Mouse (Mus musculus) lung, postnatal 36 days (tissue): ENCODE data around the gene Nup155.
"Not testable (repeated sequence)": the region's sequence is repeated elsewhere in the genome, so short reads cannot be mapped to it uniquely, and the experiment has no call there.

Source experiments
- DNase-seq: peaks from one replicate; pipeline ENCODE4 v3.0.0; 2022; ENCODE audit warnings: mixed read lengths

The Nup155 gene

DNA sequence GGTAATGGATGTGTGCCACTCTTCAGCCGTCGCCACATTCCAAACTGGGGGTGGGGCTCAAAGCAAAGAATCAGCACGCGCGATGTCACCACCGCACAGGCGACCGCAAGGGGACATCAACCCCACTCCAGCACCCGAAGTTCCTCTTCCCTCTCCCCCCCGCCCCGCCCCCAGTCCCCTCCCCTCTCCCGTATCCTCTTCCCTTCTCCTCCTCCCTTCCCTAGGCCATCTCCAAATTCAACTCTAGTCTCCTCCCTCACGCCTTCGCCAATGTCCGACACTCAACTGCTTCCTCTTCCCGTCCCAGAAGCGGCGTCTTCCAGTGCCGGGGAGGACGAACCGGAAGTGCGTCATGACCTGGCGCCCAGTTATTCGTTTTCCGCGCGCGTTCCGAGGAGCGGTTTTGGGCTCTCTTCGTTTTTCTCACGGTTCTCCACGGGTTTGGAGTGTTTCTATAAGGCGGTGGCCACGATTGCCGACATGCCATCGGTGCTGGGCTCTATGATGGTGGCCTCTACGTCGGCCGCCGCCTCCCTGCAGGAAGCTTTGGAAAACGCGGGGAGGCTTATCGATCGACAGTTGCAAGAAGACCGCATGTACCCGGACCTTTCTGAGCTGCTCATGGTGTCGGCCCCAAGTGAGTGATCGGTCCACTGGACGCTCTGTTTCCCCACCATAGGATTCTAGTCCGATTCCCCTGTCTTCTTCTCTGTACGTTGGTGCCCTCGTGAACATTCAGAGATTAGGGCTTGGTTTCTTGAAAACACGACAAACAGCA, at the start of gene Nup155:
TSS of gene Nup155 (plus strand) at position 308 of the 778 bp plus-strand sequence.
- DNase-seq: peak; percentile 95

- no peak for DNase-seq
Observed at GRCm38 (mm10) chr15:8065221-8065620, 43.9 kb upstream of the Nup155 start.

DNA sequence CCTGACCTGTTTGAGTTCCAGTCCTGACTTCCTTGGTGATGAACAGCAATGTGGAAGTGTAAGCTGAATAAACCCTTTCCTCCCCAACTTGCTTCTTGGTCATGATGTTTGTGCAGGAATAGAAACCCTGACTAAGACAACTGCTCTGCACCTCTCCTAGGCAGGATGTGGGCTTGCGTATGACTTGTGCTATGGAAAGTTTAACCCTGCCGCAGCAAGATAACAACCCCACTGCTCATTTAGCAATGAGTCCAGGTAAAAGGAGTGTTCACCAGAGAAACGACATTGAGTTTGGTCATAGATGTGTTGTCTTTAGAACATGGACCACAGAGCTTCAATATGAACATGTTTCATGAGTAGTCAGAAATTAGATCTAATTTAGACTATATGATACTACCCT, 35.9 kb upstream of the Nup155 start:
- not testable (repeated sequence) for DNase-seq

- no peak for DNase-seq
Observed at GRCm38 (mm10) chr15:8082139-8082538, 26.9 kb upstream of the Nup155 start.

GRCm38 (mm10) chr15:8087293-8087692, 21.8 kb upstream of the Nup155 start:
- no peak for DNase-seq

GRCm38 (mm10) chr15:8088715-8089114, 20.4 kb upstream of the Nup155 start:
- peak; percentile 8 for DNase-seq

DNA sequence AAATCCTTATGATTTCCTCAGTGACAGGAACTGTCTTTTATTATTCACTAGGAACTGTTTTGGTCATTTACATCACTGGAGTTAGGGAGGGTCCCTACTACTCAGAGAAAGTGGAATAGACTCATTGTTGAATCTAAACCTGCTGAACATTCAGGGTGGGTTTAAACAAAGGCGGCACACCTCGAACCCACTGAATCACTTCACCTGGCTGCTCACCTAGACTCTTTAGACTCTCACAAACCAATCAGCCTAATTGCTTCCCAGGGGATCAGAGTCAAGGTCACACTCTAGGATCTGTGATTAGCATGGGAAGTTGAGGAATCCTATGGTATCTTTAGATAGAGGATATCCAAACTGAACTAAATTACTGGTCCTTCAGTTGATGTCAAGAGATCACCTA, 18.4 kb upstream of the Nup155 start:
- DNase-seq: no peak

- DNase-seq: not testable (repeated sequence)
Observed at GRCm38 (mm10) chr15:8092668-8093067, 16.4 kb upstream of the Nup155 start.

GRCm38 (mm10) chr15:8097853-8098252, 11.2 kb upstream of the Nup155 start:
- peak; percentile 79 for DNase-seq

GRCm38 (mm10) chr15:8098774-8099749, 10.0 kb upstream of the Nup155 start, which contains the start of gene Wdr70:
TSS of gene Wdr70 (minus strand) at chr15:8099209.
- DNase-seq: peak; percentile 97

DNA sequence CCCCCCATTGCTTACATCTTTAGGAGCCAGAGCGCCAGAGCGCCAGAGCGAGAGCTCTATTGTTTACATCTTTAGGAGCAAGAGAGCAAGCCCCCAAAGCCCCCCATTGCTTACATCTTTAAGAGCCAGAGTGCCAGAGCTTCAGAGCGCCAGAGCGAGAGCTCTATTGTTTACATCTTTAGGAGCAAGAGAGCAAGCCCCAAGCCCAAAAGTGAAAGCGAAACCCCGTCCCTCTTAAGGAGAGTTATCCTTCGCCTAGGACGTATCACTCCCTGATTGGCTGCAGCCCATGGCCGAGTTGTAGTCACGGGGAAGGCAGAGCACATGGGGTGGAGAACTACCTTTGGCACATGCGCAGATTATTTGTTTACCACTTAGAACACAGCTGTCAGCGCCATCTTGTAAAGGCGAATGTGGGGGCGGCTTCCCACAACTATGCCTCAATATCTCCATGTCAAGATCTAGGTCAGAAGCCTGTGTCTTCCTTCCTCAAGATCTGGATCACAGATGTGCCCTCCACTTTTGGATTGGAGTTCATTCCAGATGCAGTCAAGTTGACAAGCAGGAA, 7.0 kb upstream of the Nup155 start:
- not testable (repeated sequence) for DNase-seq

- DNase-seq: no peak
Observed at GRCm38 (mm10) chr15:8108360-8108965, 610 bp upstream of the Nup155 start.

DNA sequence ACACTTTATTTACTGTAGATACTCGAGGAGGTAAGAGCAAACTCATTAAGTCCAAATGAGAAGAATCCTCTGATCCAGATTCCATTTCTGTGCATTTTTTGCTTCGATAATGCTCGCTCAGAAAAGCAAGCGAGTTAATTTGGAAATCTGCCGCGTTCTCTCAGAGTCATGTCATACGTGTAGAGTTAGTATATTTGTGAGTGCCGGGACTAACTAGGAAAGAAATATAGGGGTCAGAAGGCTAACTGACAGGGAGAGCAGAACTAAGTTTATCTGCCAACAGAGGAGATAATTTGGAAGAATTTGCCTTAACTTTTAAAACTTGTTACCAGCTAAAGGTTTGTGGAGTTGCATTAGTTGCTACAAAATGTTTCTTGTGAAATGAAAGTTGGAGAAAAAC, 709 bp downstream of the Nup155 start:
- no peak for DNase-seq

GRCm38 (mm10) chr15:8129281-8129680, 20.2 kb downstream of the Nup155 start:
- no peak for DNase-seq

DNA sequence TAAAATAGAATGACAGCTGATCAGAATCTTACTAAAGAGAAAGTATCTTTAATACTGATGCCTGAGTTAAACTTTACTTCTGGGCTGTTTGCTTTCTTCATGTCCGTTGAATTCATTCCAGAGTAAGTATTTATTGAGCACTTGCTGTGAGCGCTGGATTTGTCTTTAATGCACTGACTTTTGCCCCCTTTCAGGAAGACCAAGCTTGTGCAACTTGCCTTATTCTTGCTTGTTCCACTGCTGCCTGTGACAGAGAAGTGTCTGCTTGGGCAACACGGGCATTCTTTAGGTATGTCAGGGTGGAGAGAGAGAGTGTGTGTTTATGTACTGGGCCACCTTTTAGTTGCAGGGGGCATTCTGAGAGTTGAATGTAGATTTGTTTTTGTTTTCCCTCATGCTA, 22.2 kb downstream of the Nup155 start:
- DNase-seq: no peak

DNA sequence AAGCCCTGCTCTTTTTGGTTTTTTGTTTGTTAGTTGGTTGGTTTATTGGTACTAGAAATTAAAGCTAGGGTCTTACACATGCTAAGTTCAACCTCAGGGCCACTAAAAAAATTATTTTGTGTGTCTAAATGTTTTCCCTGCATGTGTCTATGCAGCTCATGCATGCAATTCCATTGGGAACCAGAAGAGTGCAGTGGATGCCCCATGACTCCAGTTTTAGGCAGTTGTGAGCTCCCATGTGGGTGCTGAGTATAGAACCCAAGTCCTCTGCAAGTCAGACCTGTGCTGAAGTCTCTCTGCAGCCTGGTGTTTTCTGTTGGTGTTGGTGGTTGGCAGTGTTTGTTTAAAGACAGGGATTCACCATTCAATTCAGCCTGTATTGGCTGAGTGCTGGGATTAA, 22.7 kb downstream of the Nup155 start:
- DNase-seq: no peak

GRCm38 (mm10) chr15:8135606-8136005, 26.5 kb downstream of the Nup155 start:
- no peak for DNase-seq

DNA sequence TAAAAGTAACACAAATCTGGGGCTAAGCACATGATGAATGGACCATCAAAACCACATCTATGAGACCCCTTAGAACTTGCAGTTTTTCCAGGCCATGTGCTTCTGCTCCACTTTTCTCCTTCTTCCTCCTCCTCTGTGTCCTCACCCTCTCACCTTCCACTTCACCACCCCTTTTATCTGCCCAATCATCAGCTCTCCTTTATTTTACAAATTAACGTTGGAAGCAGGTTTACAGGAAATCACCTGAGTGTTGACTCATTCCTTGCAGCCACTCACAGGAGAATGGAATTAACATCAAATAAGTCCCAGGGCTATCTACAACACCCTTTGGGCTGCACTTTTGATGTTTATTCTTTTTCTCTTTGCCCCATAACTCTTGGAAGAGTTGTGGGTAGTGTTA, 52.8 kb downstream of the Nup155 start:
- no peak for DNase-seq

- peak; percentile 94 for DNase-seq
Observed at GRCm38 (mm10) chr15:8168591-8169265, 59.7 kb downstream of the Nup155 start, which contains the start of gene Cplane1. TSS of gene Cplane1 (plus strand) at chr15:8169106.

DNA sequence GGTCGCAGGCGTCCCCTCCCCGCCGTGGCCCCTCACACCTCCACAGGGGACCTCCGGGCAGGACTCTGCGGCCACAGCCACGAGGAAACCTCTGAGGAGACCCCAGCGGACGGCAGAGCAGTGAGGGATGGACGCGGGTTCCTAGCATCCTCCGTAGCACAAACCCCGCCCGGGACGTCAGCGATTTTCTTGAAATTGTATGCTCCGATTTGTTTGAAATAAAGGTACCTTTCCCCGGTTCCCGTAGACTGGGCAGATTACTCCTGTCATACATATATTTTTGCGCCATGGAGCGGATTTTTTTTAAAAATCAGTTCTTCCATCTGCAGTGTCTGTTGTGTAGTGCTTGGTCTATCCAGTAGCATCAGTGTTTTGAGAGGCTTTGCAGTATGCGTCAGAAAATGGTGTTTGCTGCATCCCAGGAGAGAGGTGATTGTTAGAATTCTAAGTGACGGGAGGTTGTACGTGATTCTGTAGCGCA, 60.2 kb downstream of the Nup155 start:
- peak; percentile 21 for DNase-seq

DNA sequence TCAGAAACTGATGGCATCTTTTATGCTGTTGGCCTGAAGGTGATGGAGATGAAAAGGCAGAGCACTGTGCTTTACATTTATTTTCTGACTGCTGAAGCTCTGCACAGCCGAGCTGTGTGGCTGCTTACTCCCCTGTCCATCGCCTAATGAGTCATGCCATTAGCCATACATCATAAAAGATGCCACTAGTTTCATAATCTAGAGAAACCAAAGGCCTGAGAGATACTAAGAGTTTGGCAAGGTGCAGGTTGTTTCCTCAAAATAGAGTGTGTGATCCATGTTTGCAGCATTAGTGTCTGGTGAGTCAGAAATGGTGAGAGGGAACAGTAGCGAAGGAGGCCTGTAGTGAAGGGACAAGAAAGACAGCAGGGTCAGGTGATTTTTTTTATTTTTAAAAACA, 80.5 kb downstream of the Nup155 start:
- no peak for DNase-seq

GRCm38 (mm10) chr15:8190435-8190834, 81.4 kb downstream of the Nup155 start:
- DNase-seq: no peak
